Mouse (Mus musculus): ENCODE data around the gene Cdc34.

Cdc34 gene

GRCm38 (mm10) chr10:79681591-79682245, at the start of gene Cdc34:
Cdc34 (plus strand) TSS chr10:79682195.
- peak; percentile 99 for DNase-seq

DNA sequence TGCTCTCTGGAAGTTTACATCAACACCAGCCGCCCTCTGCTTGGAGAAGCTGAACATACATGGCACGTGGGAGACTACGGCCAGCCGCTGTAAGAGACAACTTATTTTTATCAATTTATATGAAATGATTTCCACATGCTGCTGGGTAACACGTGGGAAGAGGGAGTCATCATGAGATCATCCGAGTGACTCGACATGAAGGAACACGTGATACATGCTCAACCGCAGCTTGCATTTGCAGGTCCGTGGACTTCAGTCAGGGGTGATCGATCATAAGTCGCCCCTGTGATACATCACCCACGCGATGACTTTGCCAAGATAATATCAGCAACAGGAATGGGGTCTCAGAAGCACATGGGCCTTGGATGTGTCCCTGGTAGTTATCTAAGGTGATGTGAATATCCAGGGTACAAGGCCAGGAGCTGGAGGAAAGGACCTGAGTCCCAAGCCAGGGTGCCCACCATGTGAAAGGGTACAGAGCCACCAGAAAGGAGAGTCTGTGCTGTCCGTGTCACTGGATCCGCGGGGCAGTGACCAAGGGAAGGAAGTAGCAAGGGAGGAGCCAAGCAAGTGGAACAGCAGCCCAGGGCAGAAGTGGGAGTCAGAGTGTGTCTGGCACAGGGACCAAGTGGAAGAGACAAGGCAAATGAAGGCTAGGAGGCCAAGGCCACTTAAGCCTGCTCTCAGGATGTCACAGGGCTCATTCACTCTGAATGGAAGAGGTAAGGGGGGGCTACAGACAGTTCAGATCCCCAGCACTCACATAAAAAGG, 48.8 kb upstream of the Cdc34 start:
- peak in 1 of 2 experiments; percentile 34 for DNase-seq

GRCm38 (mm10) chr10:79636287-79636686, 45.7 kb upstream of the Cdc34 start:
- no peak for DNase-seq

DNA sequence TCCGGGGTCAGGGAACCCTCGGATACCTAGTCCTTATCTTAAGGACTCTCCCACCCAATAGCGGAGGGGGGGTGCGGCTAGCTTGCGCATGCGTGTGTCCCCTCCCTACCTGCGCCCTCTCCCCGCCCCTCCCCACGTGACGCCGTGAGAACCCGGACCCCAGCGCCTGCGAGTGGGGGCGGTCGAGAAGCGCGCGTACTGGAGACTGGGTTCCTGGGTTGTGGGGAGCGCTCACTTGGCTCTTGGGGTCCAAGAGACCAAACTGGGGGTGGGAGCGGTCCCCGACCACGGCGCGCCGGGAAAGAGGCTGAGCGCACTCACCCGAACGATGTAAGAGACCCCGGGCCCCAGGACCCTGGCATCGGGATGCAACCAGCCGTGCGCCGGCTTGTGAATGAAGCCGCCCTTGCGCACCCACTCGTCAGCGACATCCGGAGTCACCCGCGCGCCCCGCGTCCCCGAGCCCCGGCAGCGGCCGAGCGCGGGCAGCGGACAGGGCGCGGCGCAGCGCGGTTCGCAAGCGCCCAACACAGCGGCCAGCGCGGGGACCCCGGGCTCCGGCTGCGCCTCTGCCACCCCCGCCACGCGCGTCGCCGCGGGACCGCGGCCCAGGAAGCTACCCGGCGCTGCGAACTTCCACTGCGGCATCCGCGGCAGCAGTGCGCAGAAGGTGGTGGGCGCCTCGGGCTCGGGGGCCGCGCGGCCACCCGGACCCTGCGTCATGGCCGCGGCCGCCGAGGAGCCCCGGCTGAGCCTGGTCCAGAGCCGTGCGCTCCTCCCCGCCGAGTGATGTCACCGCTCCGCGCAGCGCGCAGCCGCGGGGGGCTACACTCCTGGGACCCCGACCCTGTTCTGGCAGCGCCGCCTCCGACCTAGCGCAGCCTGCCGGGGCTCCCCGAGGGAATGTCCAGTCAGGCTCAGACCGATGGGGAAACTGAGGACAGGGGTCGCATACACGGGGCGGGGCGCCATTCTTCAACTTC, 44.6 kb upstream of the Cdc34 start, which contains the start of gene Shc2:
TSS of gene Shc2 (minus strand) at position 791 of the 983 bp plus-strand sequence.
- DNase-seq, result peak; percentile 77 to 82

GRCm38 (mm10) chr10:79638486-79639204, 43.4 kb upstream of the Cdc34 start:
- peak; percentile 50 to 66 for DNase-seq

DNA sequence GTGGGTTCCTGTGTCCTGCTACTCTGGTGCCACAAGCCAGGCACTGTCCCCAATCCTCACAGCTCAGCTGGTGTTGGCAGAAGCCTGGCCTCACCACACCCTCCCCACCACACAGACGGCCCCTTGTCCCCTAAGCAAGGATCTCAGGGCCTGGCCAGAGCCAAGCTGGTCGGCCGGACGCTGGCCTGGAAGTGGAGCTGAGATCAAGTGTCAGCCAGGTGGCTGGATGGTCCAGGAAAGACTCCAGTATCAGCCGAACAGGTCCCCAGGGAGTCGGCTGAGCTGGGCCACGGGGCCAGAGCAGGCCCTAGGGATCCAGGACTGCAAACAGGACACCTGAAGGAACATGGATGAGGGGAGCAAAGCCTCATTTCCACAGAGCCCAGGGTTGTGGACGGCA, 36.3 kb upstream of the Cdc34 start, which contains the start of gene Odf3l2:
TSS of gene Odf3l2 (minus strand) at position 28 of the 400 bp plus-strand sequence.
- no peak for DNase-seq

DNA sequence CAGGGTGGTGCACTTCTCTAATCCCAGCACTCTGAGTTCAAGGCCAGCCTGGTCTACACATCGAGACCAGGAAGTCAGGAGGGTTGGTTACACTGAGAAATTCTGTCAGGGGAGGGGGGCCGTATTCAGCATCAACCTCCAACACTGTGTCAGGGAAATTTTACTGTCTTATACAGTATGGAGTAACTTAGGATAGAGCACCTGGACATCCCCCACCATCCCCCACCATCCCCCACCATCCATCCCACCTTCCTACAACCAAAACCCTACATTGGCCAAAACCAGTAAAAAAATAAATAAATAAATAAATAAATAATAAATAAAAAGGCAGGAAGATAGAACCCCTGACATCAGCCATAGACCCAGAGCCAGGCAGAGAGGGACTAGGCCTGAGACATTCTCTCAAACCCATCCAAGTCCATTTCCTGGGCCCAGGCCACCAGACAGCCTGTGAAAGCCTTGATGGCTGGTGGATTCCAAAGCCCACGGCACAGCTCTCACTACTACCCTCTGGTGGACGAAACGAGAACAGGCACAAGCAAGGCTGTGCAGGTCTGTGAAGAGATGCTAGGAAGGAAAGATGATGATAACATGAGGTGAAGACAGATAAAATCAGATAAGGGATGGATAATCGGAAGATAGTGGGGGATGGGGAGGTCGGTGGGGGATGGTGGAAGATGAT, 32.8 kb upstream of the Cdc34 start:
- peak; percentile 86 for DNase-seq

DNA sequence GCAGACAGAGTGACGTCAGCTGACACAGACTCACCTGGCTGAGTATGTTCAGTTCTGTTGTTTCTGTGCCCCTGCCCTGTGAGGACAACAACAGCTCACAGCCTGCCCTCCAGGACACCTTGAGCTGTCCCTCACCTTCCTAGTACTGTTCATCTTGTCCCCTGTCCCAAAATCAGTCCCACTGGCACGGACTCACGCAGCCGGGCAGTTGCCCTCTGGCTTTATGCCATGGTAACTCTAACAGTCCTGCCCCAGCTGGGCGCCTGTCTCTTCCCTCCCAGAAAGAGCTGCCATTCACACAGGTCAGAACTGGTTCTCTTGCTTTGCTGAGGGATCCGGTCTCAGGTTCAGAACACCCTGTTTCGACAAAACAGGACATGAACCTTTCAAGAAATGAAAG, 29.2 kb upstream of the Cdc34 start:
- DNase-seq, result no peak

DNA sequence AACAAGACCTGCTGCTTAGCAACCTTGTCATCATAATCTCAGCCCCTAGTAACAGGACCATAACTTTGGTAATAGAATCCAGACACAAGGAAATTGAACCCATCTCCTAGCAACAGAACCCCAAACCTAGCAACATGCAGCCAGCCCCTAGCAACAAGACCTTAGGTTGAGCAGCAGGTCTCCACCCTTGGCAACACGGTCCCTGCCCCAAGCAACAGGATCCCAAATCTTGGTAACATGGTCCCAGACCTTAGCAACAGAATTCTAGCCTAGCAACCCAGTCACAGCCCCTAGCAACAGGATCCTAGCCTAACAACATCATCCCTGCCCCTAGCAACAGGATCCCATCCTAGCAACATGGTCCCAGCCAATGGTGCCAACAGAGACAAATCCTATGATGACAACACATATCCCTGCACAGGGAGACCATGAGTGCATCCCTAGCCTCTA, 27.0 kb upstream of the Cdc34 start:
- DNase-seq, result no peak

DNA sequence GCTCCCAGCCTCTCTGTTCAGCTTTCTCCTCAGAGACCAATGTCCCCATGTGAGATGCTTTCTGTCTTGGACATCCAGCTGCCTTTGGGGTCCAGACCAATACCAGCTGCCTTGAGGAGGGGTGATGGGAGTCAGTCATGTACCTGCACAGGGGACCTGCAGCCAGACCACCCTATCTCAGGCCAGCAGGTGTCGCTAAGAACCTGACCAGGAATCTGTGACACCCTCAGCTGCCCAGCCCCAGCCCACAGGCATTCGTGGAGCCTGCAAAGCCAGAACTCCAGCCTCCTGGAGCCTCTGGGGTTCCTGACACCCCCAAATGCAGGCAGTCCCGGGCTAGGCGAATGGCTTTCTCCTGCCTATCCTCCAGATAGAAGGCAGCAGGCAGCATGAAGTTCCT, 23.2 kb upstream of the Cdc34 start:
- peak; percentile 70 to 77 for DNase-seq

DNA sequence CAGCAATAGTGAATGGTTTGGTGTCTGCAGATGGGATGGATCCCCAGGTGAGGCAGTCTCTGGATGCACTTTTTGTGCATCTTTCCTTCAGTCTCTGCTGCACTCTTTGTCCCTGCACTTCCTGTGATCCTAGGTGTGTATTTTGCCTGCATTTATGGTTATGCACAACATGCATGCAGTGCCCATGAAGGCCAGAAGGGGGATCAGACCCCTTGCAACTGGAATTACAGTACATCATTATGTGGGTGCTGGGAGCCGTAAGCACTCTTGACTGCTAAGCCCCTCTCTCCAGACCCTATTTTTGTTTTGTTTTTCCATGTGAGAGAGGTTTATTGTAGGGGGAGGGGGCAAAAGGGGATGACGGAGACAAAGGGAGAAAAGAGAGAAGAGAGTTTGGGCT, 21.7 kb upstream of the Cdc34 start:
- DNase-seq, result peak; percentile 60

DNA sequence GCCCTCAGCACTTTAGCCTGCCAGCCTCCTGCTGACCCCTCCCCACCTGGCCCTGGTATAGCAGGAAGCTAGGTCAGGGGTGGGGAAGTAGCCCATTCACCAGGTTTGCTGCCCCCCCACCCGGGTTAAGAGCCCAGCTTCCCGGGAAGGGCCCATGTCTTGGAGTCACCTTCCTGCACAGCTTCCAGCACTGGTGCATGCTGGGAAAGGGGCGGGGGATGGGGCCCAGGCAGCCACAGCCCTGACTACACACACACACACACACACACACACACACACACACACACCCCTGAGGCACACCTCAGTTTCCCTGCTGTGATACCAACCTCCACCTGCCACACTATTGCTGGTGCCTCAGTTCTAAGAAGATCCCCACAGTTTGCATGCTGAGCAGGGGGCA, 20.1 kb upstream of the Cdc34 start:
- peak in 1 of 2 experiments; percentile 31 for DNase-seq

DNA sequence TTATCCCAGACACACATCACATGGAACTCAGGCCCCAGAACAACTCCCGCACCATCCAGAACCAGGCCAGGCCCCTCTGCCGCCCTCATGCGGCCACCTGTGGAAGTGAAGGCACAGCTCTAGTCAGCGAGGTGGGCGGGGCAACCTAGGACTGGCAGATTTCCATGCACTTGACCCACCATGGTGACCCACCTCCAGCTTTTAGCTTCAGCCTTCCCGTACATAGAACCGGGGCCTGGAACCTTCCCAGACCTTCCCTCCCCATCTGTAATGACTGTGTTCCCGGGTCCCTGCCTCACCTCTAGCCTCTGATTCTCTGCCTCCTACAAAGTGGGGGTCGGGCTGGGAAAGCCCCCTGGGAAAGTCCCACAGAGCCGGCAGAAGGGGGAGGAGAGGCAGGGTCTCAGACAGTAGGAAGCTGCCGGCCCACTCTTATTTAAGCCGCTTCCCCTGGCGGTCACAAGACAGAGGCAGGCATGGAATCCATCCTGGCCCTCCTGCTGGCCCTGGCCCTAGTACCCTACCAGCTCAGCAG, 17.8 kb upstream of the Cdc34 start, which contains the start of gene Madcam1:
TSS of gene Madcam1 (plus strand) at position 429 of the 535 bp plus-strand sequence.
- DNase-seq, result peak; percentile 88 to 90

DNA sequence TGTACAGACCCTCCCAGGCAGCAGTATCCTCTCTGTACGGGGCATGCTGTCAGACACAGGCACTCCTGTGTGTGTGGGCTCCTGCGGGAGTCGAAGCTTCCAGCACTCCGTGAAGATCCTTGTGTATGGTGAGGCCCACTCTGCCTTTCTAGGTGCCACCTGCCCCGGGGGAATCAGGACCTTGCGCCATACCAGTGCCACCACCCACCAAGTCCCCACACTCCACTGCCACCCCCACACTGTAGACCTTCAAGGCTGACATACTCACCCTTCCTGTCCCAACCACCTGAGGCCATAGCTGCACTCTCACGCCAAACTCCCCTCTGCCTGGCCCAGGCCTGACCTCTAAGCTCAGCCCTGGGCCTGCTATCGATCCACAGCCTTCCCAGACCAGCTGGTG, 16.9 kb upstream of the Cdc34 start:
- no peak for DNase-seq

DNA sequence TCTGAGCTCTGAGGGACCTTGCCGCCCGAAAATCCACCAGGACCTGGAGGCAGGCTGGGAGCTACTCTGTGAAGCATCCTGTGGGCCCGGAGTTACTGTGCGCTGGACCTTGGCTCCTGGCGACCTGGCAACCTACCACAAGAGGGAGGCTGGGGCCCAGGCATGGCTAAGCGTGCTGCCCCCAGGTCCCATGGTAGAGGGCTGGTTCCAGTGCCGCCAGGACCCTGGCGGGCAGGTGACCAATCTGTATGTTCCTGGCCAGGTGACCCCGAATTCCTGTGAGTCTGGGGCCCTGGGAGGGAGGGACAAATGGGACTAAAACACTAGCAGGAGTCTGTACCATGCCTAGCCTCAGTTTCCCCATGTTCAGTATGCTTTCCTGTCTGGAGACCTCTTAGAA, 15.5 kb upstream of the Cdc34 start:
- no peak for DNase-seq

DNA sequence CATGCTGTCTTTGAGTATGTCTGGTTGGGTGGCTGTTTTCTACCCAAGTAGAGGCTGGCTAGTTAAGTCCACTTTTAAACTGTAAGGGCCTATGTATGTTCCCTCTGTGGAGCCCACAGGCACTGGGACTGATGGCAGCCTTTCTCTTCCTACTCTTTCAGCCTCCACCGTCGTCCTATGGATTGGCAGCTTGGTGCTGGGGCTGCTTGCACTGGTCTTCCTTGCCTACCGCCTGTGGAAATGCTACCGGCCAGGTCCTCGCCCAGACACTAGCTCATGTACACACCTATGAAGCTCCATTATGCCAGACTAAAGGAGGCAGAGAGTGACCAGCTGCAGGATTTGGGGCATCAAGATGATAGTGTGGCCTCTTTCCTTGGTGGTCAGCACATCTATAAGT, 13.9 kb upstream of the Cdc34 start:
- no peak for DNase-seq

- DNase-seq, result peak; percentile 90 to 94
These were observed 13.0 kb upstream of the Cdc34 start, which contains the start of gene Tpgs1 for GRCm38 (mm10) chr10:79668771-79669575. Tpgs1 (plus strand) TSS chr10:79669369.

DNA sequence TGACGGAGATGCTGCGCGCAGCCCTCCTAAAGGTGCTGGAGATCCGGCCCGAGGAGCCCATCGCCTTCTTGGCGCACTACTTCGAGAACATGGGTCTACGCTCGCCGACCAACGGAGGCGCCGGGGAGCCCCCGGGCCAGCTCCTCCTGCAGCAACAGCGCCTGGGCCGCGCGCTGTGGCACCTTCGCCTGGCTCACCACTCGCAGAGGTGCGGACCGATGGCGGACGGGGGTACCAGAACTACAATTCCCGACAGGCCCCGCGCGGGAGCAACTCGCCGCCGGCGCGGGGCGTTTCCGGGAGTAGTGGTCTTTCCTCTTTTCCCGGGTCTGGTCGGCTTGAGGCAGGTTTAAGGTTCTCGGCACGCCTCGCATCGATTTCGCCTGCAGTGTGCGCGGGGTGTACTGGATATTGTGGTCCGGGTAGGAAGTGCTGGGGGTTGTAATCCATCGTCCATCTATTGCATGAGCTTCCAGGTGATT, 12.4 kb upstream of the Cdc34 start:
- DNase-seq, result peak; percentile 85 to 88

- DNase-seq, result no peak
These were observed 11.7 kb upstream of the Cdc34 start for GRCm38 (mm10) chr10:79670071-79670888.

Data from kidney, postnatal 4 days (tissue).